Comparison of ENCODE assay signal across 8 mouse cellular contexts in the genomic region with DNA sequence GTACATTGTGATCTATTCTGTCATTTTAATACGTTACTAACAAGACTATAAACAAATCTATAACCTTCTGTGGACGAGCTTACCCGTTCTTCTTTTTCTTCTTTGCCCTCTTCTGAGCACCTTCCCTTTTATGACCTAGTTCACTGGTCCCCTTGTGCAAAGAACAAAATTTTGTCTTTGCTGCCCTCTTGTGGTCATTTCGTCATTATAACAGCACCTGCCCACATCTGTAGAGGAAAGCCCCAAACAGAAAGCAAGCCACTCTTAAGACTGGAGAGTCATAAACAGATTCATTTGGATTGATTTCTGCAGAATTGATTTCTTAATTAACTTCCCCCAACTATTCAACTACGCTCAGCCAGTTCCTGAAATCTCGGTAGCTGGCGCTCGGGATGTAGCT.
DNase-seq lines count a peak whose midpoint lies in the region; ATAC-seq and TF ChIP-seq lines count a peak whose summit lies in the region.
"Had no signal": no experiment of that assay in that cellular context is flagged by ENCODE, and none has a peak within 500 bp of the region (broad histone marks: within the 10 kb centered on the region; RNA-seq: fewer than 3 reads in every experiment).

No protein-coding gene starts in this region.

- H3K9ac ChIP-seq in limb, embryonic 14.5 days (ENCODE audit: low read depth, low read length, severe bottlenecking): no peak overlapping the region
- H3K9ac ChIP-seq: stomach, embryonic 15.5 days had no signal

- TF ChIP-seq POLR2A in limb, embryonic 14.5 days (IDR thresholded peaks at IDR 0.05; ENCODE audit: borderline replicate concordance, extremely low read depth, insufficient read depth, insufficient read length): no peak

- WGBS in limb, embryonic 14.5 days: 19% methylated on average over 8 of the region's 8 CpGs

- H3K4me1 ChIP-seq in limb, embryonic 14.5 days (ENCODE audit: control insufficient read depth, insufficient read depth, low read length): no peaks in the 10 kb centered on the region
- H3K4me1 ChIP-seq: stomach, embryonic 15.5 days had no signal

- H3K4me2 ChIP-seq in limb, embryonic 14.5 days (replicated peaks; ENCODE audit: low read depth, low read length, severe bottlenecking): no peak overlapping the region
- H3K4me2 ChIP-seq: stomach, embryonic 15.5 days had no signal

- no peaks in the 10 kb centered on the region for H3K9me3 ChIP-seq in limb, embryonic 14.5 days (ENCODE audit: control insufficient read depth, low read length)
- H3K9me3 ChIP-seq: stomach, embryonic 15.5 days had no signal

- peak; percentile 74; the same call in 1 of the 2 replicates for ATAC-seq in limb, embryonic 14.5 days (ENCODE audit: low FRiP score, low read depth)

- H3K36me3 ChIP-seq in limb, embryonic 14.5 days (ENCODE audit: control insufficient read depth, insufficient read depth, low read length): no peaks in the 10 kb centered on the region
- H3K36me3 ChIP-seq: stomach, embryonic 15.5 days had no signal

- H3K27me3 ChIP-seq in limb, embryonic 14.5 days (ENCODE audit: control insufficient read depth, insufficient read depth, low read length): no peaks in the 10 kb centered on the region
- H3K27me3 ChIP-seq: stomach, embryonic 15.5 days had no signal

- no peak overlapping the region for H3K27ac ChIP-seq in limb, embryonic 14.5 days (replicated peaks; ENCODE audit: low read depth, low read length)
- H3K27ac ChIP-seq: stomach, embryonic 15.5 days had no signal

- H3K4me3 ChIP-seq in limb, embryonic 14.5 days (replicated peaks; ENCODE audit: low read length): no peak overlapping the region
- H3K4me3 ChIP-seq: stomach, embryonic 15.5 days had no signal

- peak; percentile 36 for DNase-seq in urinary bladder, postnatal 25 days (ENCODE audit: low spot score)
- DNase-seq in urinary bladder, postnatal 4 days (ENCODE audit: low spot score in 2 of 2): no peak
- peak; percentile 7 for DNase-seq in adrenal gland, adult 8-10 months
- peak; percentile 16 for DNase-seq in fibroblast of lung, adult 2 months (ENCODE audit: low read depth)
- DNase-seq in induced T-regulatory cell, adult 2 months (ENCODE audit: low read depth): peak; percentile 82
- peak; percentile 83 for DNase-seq in limb, embryonic 14.5 days (ENCODE audit: low spot score)
- peak; percentile 87 for DNase-seq in retina, postnatal 1 day

Comparison
In these comparisons a context has a peak if more than half of its experiments do, and no peak if none do; other contexts are left out.
1. DNase-seq: peak in urinary bladder, postnatal 25 days (single experiment), adrenal gland, adult 8-10 months (single experiment), fibroblast of lung, adult 2 months (single experiment), induced T-regulatory cell, adult 2 months (single experiment), limb, embryonic 14.5 days (single experiment) and retina, postnatal 1 day (single experiment); none in urinary bladder, postnatal 4 days (0 of 2).